Mouse (Mus musculus) forebrain, embryonic 12.5 days (tissue): ENCODE data around the gene H2afx. TPM values are rescaled to one million over a fixed set of nuclear protein-coding genes. Genes with fewer than 3 reads are reported as not detected.
"Not testable (repeated sequence)": the region's sequence is repeated elsewhere in the genome, so short reads cannot be mapped to it uniquely, and the experiment has no call there.

Source experiments
- ATAC-seq: fragments of 200-750 bp; cut with Nextera tagmentation; 2 replicates; pipeline ENCODE4 v1.8.0; 2017; ENCODE audit warnings: moderate TSS enrichment; ENCODE audit not compliant: low FRiP score
- H3K27ac ChIP-seq: fragments of 300-500 bp; sonication (generic); 2 replicates; pipeline ENCODE4 v1.5.1; 2016; ENCODE audit warnings: mild to moderate bottlenecking
- H3K27me3 ChIP-seq: fragments of 300-500 bp; sonication (generic); 2 replicates; pipeline ENCODE4 v1.6.1; 2016; ENCODE audit warnings: mild to moderate bottlenecking
- H3K36me3 ChIP-seq: fragments of 300-500 bp; sonication (generic); replicated peaks from 2 replicates; pipeline ENCODE4 v1.6.1; 2016; ENCODE audit warnings: mild to moderate bottlenecking
- H3K4me1 ChIP-seq: fragments of 300-500 bp; sonication (generic); 2 replicates; pipeline ENCODE4 v1.6.1; 2016
- H3K4me2 ChIP-seq: fragments of 300-500 bp; sonication (generic); 2 replicates; pipeline ENCODE4 v1.6.1; 2016; ENCODE audit warnings: mild to moderate bottlenecking, moderate library complexity
- H3K4me3 ChIP-seq: fragments of 300-500 bp; sonication (generic); replicated peaks from 2 replicates; pipeline ENCODE4 v1.5.1; 2016; ENCODE audit warnings: mild to moderate bottlenecking
- H3K9ac ChIP-seq: fragments of 300-500 bp; sonication (generic); 2 replicates; pipeline ENCODE4 v1.6.1; 2016; ENCODE audit warnings: mild to moderate bottlenecking
- H3K9me3 ChIP-seq: fragments of 300-500 bp; sonication (generic); 2 replicates; pipeline ENCODE4 v1.6.1; 2016
- WGBS: fragments of 180-500 bp; shearing (Covaris S2); methylation state at CpG from one replicate; pipeline ENCODE4 v1.1.7; 2016; 5-methylcytosine and 5-hydroxymethylcytosine counted together
- polyA plus RNA-seq: library from polyadenylated mRNA; unstranded; fragments of >200 nt; fragmentation: Nextera tagmentation; extraction: Ambion mirVana; gene quantifications from 2 replicates; pipeline ENCODE4 v1.2.1, GENCODE M21; 2016

Gene H2afx
- polyA plus RNA-seq, 1 experiment from 2014 or later = 477 TPM

DNA sequence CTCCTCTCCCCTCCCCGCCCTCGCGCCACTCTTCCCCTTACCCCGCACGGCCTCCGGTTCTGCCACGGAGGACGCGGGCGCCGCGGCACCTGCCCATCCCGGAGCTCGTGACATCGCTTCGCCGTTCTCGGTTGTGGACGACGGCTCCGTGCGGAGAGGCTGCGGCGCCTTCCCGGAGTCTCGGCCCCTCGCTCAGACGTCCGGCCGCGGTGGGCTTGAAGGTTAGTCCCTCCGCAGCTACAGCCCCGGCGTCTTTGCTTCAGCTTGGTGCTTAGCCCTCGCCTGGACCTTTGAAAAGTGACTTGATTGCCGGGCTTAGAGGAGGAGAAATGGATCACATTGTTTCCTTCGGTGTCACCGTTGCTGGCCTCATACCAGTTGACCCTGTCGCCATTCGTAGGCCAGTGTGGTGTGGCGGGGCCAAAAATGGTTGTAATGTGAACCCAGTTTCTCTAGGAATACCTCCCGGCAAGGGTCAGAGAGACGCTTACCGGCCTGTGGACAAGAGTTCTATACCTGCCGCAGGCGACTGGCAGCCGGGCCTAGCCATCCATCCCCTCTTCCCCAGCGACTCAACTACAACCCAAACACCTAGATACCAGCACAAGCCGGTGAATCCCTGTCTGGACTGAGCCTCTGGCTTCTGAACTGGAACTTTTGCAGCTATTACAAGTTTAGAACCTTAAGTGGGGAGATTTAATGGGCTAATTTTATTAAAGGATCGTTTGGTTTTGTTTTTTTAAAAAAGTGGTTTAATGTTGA lies 1.0 kb downstream of the H2afx start:
- no peak for ATAC-seq
- Histone ChIP-seq H3K9ac (peak overlapping the region; percentile 100), H3K27ac (peak overlapping the region; percentile 96), H3K4me1 (peaks cover 23% of the 10 kb centered on the region), H3K4me3 (peak overlapping the region; percentile 83), H3K9me3 (peaks cover 5% of the 10 kb centered on the region; the same call in 1 of the 2 replicates), H3K36me3 (peaks cover 64% of the 10 kb centered on the region), H3K4me2 (peak overlapping the region; percentile 69), H3K27me3 (no peaks in the 10 kb centered on the region)
- WGBS = under 1% methylated on average over 49 of the region's 50 CpGs

DNA sequence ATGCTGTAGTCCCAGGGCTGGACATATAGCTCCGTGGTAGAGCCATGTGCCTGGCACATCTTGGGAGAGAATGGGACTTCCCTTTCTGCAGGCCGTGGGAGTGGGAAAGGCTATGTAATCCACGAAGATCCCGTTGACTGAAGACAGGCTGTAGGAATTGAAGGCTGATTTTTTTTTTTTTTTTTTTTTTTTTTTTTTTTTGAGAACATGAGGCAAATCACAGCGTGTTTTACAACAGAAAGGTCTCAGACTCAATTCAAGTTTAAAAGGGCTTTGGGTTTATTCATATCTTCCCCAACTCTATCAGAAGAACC lies 1.6 kb downstream of the H2afx start:
- Histone ChIP-seq H3K36me3 (peaks cover 63% of the 10 kb centered on the region), H3K4me1 (peaks cover 23% of the 10 kb centered on the region), H3K9me3 (peaks cover 5% of the 10 kb centered on the region; the same call in 1 of the 2 replicates), H3K4me2 (peak overlapping the region; percentile 69), H3K4me3 (peak overlapping the region; percentile 83), H3K27ac (peak overlapping the region; percentile 96), H3K27me3 (no peaks in the 10 kb centered on the region), H3K9ac (peak overlapping the region; percentile 100)
- ATAC-seq = no peak
- under 1% methylated on average over 5 of the region's 5 CpGs for WGBS

DNA sequence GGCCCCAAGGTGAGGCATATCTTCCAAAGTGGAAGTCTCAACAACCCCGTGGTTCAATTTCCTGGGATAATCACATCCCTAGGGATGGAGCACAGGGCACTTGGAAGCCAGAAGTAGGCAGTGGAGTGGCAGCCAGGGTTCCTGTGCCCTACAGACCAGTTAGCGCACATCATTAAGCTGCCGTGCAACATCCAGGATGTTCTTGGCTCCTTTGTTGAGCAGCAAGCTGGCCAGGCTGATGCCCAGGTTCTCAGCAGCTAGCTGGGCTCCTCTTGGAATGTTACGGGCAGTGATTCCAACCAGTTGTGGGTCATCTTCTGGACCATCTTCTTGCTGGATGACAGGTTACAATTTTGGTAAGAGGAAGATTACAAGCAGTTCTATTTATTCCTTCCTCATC lies 2.0 kb downstream of the H2afx start:
- Histone ChIP-seq H3K9ac (peak overlapping the region; percentile 100), H3K4me2 (peak overlapping the region; percentile 69), H3K27ac (peak overlapping the region; percentile 15; the same call in 1 of the 2 replicates), H3K36me3 (peaks cover 63% of the 10 kb centered on the region), H3K4me1 (peaks cover 23% of the 10 kb centered on the region), H3K4me3 (peak overlapping the region; percentile 83)
- 25% methylated on average over 4 of the region's 4 CpGs for WGBS
- not testable (repeated sequence) for ATAC-seq, H3K9me3 ChIP-seq, H3K27me3 ChIP-seq

DNA sequence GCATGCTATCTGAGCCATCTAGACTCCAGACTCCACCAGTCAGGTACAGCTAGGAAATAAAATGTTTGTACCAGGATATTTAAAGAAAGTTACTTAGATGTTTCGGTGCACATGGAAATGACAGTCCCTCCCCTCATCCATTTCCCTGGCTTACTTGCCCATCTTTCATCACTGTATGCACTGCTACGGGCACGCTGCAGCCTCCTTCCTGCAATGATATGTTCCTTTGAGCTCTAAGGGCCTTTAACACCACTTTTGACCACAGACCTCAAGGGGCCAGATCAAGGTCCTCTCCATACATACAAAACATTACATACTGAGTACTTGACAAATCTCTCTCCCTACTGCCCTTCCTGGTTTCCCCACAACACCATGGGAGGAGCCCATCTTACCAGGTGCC lies 2.5 kb downstream of the H2afx start:
- H3K4me3 ChIP-seq = peak overlapping the region; percentile 83
- H3K36me3 ChIP-seq = peaks cover 60% of the 10 kb centered on the region
- no peaks in the 10 kb centered on the region for H3K27me3 ChIP-seq
- peak overlapping the region; percentile 100 for H3K9ac ChIP-seq
- H3K4me2 ChIP-seq = peak overlapping the region; percentile 69
- H3K4me1 ChIP-seq = peaks cover 23% of the 10 kb centered on the region
- no peak for ATAC-seq
- peaks cover 5% of the 10 kb centered on the region; the same call in 1 of the 2 replicates for H3K9me3 ChIP-seq
- peak overlapping the region; percentile 15; the same call in 1 of the 2 replicates for H3K27ac ChIP-seq
- 82% methylated on average over 3 of the region's 3 CpGs for WGBS

DNA sequence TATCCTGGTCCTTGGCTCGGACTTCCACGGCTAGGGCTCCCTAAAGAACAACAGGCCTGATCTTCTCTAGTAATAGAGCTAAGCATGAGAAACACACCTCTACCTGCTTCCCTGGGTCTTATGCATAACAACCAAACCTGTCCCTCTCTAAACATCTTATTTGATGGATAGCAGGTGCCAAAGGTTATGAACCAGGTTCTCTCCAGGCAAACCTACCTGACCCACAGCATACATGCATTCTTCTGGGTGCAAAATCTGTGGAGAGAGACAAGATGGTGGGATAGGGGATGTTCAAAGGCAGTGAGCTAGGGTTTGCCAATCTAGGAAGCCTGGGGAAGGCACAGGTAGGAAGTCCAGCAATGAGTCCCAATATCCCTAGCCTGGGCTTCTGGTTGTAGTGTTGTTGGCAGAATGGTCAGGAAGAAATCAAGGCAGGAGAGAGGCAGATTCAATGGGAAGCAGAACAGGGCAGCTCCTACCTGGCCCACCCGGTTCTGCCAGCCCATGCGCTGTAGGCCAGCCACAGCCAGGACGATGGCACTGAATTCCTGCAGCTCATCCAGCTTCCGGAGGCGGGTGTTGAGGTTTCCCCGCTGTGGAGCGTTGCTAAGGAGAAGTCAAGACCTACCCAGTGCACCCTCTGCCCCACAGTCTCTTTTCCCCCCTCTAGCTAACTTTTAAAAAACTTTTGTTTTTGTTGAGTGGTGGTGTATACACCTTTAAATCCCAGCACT lies 3.1 kb downstream of the H2afx start:
- WGBS = 72% methylated on average over 9 of the region's 9 CpGs
- Histone ChIP-seq H3K27me3 (no peaks in the 10 kb centered on the region), H3K27ac (peak overlapping the region; percentile 42; the same call in 1 of the 2 replicates), H3K9ac (peak overlapping the region; percentile 100; the same call in 1 of the 2 replicates), H3K4me3 (peak overlapping the region; percentile 83), H3K4me2 (peak overlapping the region; percentile 69), H3K4me1 (peaks cover 27% of the 10 kb centered on the region), H3K36me3 (peaks cover 54% of the 10 kb centered on the region), H3K9me3 (peaks cover 5% of the 10 kb centered on the region; the same call in 1 of the 2 replicates)
- ATAC-seq = no peak

DNA sequence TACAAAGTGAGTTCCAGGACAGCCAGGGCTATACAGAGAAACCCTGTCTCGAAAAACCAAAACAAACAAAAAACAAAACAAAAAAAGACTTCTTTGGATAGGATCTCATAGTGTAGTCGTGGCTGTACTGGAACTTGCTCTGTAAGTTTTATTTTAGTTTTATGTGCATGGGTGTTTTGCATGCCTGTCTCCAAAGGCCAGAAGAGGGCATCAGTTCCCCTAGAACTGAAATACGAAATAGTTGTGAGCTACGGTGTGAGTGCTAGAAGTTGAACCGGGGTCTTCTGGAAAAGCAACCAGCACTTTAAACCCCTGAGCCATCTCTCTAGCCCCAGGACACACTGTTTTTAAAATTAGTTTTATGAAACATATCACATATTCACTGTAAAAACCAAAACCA lies 4.1 kb downstream of the H2afx start:
- no peaks in the 10 kb centered on the region for H3K27me3 ChIP-seq
- no peak for ATAC-seq
- H3K4me3 ChIP-seq = no peak overlapping the region
- H3K9ac ChIP-seq = no peak overlapping the region
- WGBS = 78% methylated on average over 5 of the region's 5 CpGs
- H3K9me3 ChIP-seq = 0 out of 2 replicates have a peak, but pooled peaks cover 2% of the 10 kb centered on the region
- peaks cover 36% of the 10 kb centered on the region for H3K4me1 ChIP-seq
- H3K27ac ChIP-seq = no peak overlapping the region
- H3K36me3 ChIP-seq = peaks cover 44% of the 10 kb centered on the region
- H3K4me2 ChIP-seq = no peak overlapping the region; the same call in 1 of the 2 replicates

DNA sequence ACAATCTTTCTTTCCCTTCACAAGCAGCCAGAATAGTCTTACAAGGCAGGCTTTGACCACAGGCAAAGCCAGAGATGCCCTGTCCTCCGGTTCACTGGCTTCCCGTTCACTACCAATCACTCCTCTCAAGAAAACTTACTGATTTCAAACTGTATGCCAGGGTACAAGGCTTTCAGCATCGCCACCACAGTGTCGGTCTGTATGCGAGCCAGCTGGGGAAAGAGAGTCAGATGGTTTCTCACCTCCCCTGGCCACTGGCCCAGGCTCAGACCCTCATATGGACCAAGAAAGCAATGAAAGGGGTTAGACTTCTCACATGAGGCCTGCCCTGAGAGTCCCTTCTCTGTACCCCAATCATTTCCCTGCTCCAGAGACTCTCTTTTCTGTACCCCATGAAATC lies 7.0 kb downstream of the H2afx start:
- Histone ChIP-seq H3K4me3 (no peak overlapping the region), H3K9ac (no peak overlapping the region), H3K27me3 (no peaks in the 10 kb centered on the region), H3K4me1 (peaks cover 35% of the 10 kb centered on the region), H3K4me2 (no peak overlapping the region), H3K27ac (no peak overlapping the region), H3K9me3 (no peaks in the 10 kb centered on the region), H3K36me3 (peaks cover 48% of the 10 kb centered on the region)
- 94% methylated on average over 5 of the region's 5 CpGs for WGBS
- no peak for ATAC-seq

DNA sequence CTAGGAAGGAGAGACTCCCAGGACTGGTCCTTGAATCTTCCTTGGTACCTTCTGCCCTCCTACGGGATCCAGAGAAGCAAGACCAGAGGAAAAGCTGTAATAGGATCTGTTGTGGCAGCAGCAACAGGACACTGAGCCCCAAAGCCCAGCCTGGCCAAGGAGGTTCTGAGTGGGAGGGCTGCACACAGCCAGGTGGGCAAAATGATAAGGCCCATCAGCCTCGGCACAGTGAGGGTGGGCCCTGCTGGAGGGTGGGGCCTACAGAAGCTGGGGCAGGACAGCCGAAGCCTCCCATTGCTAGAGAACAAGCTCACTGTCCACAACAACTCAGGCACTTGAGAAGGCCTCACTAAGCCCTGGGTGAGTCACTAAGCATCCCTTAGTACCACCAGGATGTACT lies 7.7 kb downstream of the H2afx start:
- no peaks in the 10 kb centered on the region for H3K27me3 ChIP-seq
- H3K4me3 ChIP-seq = no peak overlapping the region
- no peak overlapping the region for H3K27ac ChIP-seq
- H3K9me3 ChIP-seq = no peaks in the 10 kb centered on the region
- peaks cover 28% of the 10 kb centered on the region for H3K4me1 ChIP-seq
- peaks cover 47% of the 10 kb centered on the region for H3K36me3 ChIP-seq
- H3K9ac ChIP-seq = no peak overlapping the region
- WGBS = 88% methylated on average over 3 of the region's 3 CpGs
- ATAC-seq = no peak
- H3K4me2 ChIP-seq = no peak overlapping the region

DNA sequence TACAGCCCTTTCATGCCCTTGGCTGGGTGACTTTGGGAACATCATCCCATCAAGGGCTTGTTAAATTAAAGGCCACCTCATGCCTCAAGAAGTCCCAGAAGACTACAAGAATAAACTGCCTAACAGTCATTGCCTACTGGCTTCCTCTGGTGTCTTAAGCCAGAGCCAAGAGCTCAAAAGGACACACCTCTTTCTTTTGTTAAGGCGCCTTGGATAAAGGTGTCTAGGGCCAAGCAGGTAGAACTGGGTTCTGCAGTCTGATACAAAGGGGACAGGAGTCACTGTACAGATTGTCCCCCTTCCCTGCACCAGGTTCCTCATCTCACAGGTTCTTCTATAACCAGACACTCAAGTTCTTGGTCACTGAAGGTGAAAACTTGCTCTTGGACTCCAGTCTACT lies 8.1 kb downstream of the H2afx start:
- Histone ChIP-seq H3K4me3 (no peak overlapping the region), H3K27me3 (no peaks in the 10 kb centered on the region), H3K4me1 (peaks cover 23% of the 10 kb centered on the region), H3K4me2 (peak overlapping the region; percentile 6; the same call in 1 of the 2 replicates), H3K9ac (peak overlapping the region; percentile 83; the same call in 1 of the 2 replicates), H3K9me3 (no peaks in the 10 kb centered on the region), H3K27ac (0 out of 2 replicates have a peak overlapping the region, but pooled peaks have one; percentile 20), H3K36me3 (peaks cover 47% of the 10 kb centered on the region)
- 93% methylated on average over 1 of the region's 1 CpGs for WGBS
- ATAC-seq = no peak

DNA sequence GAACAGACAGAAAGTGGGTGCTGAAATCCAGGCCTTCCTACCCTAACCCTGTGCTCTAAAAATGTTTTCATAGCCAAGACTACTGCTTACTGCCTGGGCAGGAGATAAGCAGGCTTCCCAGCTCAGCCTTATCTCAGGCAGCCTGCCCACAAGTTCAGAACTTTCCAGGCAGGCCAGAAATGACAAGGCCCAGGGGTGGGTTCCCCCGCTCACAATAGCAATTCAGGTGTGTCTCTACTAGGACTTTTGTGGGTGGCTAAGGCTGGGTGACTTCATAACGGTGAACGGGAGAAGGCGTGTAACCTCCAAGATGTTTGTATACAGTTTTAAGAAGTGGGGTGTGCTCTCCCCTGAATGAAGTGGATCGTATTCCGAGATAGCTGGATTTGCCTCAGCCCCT lies 8.8 kb downstream of the H2afx start:
- peak overlapping the region; percentile 88 for H3K4me3 ChIP-seq
- H3K27me3 ChIP-seq = no peaks in the 10 kb centered on the region
- peaks cover 18% of the 10 kb centered on the region for H3K4me1 ChIP-seq
- 13% methylated on average over 6 of the region's 6 CpGs for WGBS
- no peaks in the 10 kb centered on the region for H3K9me3 ChIP-seq
- H3K36me3 ChIP-seq = peaks cover 50% of the 10 kb centered on the region
- peak overlapping the region; percentile 83 for H3K9ac ChIP-seq
- ATAC-seq = peak; percentile 8; the same call in 1 of the 2 replicates
- peak overlapping the region; percentile 53 for H3K4me2 ChIP-seq
- peak overlapping the region; percentile 98 for H3K27ac ChIP-seq

DNA sequence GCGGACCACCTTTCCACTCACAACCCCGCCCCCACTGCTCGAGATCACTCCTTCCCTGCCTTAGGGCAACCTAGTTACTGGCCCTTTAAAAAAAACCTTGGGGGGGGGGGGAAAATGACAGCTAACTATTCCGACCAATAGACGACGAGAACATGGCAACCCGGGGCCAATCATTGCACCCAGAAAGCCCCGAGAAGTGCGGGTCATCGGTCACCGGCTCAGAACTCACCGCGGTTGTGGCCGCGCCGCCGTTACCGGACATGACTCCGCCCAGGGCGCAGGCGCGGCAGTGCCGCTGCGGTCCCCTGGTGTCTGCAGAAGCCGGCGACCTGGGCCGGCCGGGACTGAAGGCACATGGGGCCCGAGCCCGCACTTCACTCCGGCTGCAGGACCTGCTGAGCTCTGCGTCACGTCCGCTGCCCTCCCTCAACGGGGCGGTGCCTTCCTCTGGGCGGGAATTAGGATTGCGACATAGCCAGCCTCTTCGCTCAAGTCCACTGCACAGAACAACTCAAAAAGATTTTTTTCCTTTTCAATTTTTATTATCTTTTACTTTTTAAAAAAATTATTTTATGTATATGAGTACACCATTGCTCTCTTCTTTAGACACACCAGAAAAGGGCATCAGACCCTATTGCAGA lies 9.4 kb downstream of the H2afx start, which contains the start of gene Hmbs:
Gene Hmbs, minus strand, starts transcription at position 448 of the 641 bp plus-strand sequence.
- Histone ChIP-seq H3K4me2 (peak within 1 kb of the TSS; percentile 53), H3K4me3 (peak within 1 kb of the TSS; percentile 88), H3K36me3 (peaks cover 51% of the 10 kb centered on the region), H3K9me3 (no peaks in the 10 kb centered on the region), H3K27me3 (no peaks in the 10 kb centered on the region), H3K27ac (peak within 1 kb of the TSS; percentile 98), H3K9ac (peak within 1 kb of the TSS; percentile 83), H3K4me1 (peaks cover 18% of the 10 kb centered on the region)
- under 1% methylated on average over 39 of the region's 39 CpGs for WGBS
- peak; percentile 97 for ATAC-seq
